Mouse (Mus musculus) cerebral cortex, adult 2 months (tissue): ENCODE results near the gene Tbc1d22a.

Experiments used
- WGBS: fragments of 180-500 bp; shearing (Covaris S2); methylation state at CpG from one replicate; pipeline ENCODE4 v1.1.7; 2018; 5-methylcytosine and 5-hydroxymethylcytosine counted together

The Tbc1d22a gene

GRCm38 (mm10) chr15:86279059-86279974, 65.1 kb downstream of the Tbc1d22a start:
- 46% methylated on average over 14 of the region's 14 CpGs for WGBS

- 65% methylated on average over 4 of the region's 4 CpGs for WGBS
Observed at GRCm38 (mm10) chr15:86280137-86280536, 65.9 kb downstream of the Tbc1d22a start.

GRCm38 (mm10) chr15:86283238-86283637, 69.0 kb downstream of the Tbc1d22a start:
- 87% methylated on average over 1 of the region's 1 CpGs for WGBS

DNA sequence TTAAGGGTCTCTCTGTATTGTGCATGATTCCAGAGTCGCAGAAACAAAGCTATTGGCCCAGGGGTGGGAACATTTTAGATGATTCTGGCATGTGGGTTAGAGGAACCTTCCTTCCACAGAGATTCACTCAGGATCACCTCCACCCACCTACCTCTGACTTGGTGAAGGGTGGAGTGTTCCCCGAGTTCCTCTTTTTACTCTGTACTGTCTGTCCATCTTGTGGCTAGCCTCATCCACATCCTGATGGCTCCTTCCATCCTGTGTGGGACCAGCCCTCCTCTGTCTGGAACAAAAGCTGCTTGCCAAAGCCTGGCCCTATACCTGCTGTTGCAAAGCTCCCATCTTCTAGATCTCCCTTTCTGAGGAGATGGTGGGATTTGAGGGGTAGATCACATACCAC, 71.0 kb downstream of the Tbc1d22a start:
- WGBS, result 80% methylated on average over 2 of the region's 2 CpGs

DNA sequence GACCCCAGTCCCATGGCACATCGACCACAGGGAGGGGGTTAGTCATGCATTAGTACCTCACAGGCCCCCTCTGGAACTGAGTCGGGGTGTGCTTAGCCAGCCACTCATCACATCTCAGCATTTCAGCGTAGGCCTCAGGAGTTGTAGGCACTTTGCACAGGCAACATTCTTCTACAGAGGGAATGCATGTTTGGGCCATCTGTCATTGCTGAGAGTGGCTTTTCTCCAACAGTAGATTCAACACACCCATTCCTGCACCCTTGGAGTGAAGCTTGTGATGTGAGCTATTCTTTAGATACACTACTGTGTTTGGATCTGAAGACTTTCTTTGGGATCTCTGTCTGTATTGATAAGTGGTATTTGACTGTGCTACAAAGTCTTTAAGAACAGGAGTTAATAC, 75.8 kb downstream of the Tbc1d22a start:
- WGBS, result 56% methylated on average over 3 of the region's 3 CpGs

DNA sequence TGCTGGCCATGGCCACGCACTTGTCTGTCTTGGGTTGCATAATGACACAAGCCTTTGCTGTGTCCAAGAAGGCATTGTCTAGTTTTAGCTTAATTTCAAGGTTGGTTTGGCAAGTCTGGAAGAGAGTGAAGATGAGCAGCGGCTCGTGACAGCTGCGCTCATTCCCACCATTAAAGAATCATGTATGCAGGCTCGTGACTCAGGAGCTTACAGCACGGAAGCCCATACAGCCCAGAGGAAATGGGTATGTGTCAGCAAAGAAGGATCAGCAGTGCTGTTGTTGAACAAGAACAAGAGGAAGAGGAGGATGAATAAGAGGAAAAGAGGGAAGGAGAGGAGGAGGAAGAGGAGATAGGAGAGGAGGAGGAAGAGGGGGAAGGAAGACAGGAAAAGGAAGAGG, 78.0 kb downstream of the Tbc1d22a start:
- 89% methylated on average over 6 of the region's 6 CpGs for WGBS

DNA sequence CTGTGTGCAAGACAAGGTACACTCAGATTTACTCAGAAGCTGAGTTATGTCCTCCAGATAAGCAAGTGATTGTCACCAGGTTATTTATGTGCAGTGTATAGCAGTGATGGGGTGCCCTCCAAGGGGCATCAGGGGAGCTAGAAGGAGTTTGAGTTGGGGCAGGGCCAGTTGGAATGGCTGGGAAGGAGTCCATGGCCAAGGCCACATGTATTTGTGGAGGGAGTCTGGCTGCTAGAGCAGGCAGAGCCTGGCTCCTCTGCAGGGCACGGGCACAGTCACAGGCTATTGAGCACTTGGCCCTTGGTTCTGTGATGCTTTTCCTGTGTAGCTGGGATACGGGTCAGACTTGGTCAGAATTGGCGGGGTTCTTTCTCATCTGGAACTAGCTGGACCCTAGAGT, 80.2 kb downstream of the Tbc1d22a start:
- WGBS, result 85% methylated on average over 3 of the region's 3 CpGs

GRCm38 (mm10) chr15:86295722-86296288, 81.5 kb downstream of the Tbc1d22a start:
- WGBS, result 82% methylated on average over 4 of the region's 4 CpGs

DNA sequence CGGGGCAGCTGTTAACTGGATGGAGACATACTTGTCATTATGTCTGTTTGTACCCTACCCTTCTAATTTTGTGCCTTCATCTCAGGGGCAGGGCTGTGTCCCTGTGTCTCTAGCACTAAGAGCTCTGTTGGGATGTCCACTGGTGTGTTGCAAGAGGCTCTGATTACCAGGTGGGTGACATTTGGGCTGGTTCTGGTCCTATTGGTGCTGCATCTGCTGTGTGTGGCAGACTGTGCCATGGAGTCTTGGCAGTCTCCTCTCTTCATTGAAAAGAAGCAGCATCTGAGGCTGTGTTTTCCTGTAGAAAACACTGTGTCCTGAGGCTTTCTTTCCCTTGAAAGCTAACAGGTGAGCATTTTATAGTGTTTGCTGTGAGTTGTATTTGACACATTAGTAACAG, 83.0 kb downstream of the Tbc1d22a start:
- 97% methylated on average over 1 of the region's 1 CpGs for WGBS

GRCm38 (mm10) chr15:86303876-86304275, 89.6 kb downstream of the Tbc1d22a start:
- WGBS, result 85% methylated on average over 1 of the region's 1 CpGs

DNA sequence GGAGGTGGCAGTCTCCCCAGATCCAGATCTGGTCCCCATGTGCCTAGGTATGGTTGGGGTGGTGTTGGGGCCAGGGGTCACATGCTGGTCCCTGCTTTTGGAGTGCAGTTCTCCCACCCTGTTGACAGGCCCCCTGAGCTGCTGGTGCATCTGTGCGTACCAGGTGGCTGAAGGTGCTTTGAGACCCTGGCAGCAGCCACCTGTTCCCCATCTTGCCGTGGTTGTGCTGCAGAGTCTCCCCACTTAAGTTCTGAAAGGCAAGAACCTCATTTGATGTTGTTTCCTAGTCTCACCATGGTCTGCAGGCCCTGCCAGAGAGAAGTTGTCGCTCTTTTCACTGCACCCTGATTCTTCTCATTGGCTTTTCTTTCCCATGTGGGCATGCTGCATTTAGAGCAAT, 90.6 kb downstream of the Tbc1d22a start:
- 93% methylated on average over 3 of the region's 3 CpGs for WGBS

GRCm38 (mm10) chr15:86305290-86305689, 91.0 kb downstream of the Tbc1d22a start:
- 85% methylated on average over 3 of the region's 3 CpGs for WGBS

DNA sequence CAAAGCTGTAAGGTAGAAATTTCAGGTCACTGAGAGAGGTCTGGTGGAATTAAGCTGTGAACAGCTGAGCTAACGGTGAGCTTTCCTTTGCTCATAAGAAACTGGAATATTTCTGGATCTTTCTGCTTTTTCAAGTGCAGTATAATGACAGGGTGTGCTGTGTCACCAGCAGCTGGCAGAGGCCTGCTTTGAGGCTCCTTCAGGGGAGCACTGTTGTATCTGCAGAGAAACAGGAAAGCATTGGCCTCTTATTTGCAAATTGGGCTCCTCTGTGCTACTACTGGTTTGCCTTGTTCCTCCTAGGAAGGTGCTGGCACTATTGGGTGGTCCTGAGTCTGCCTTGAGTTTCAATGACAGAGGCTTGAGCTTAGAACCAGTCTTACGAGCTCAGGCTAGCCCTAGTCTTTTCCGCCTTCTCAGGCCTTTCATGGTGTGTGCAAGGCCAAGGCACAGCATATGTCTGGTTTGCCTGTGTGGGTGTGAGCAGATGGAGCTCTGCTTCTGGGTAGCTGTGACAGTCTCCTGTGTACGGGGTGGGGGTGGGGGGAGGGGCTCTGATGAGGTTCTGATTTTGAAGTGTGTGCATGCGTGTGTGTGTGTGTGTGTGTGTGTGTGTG, 95.1 kb downstream of the Tbc1d22a start:
- 49% methylated on average over 5 of the region's 5 CpGs for WGBS

DNA sequence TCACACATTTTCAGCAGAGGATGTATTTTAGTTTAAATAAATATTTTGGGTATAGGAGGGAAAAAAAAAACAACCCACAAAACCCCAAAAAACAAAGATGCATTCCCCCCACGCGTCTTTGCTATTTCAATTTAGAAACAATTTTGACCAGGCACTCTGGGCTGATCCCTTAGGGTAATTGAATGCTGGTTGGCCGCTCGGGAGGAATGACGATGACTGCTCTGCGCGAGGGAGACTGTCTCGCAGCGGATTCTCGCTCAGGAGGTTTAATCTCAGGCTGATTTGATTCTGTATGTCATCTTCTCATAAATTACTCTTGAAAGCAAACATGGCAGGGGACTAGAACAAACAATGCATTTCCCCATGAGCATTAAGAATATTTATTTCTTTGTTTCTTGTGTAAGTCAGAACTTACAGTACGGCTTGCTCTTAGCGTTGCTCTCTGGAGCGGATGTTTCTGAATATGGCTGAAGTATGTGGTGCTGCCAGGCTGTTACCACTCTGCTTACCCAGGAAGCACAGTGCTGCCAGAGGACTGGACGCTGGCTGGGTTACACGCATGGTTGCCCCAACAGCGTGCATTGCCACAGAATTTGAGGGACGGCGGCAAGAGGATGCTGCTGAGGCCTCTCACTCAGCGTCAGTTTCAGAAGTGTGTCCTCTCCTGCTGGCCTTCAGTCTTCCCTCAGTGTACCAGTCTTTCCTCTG, 106.7 kb downstream of the Tbc1d22a start:
- WGBS, result 94% methylated on average over 19 of the region's 19 CpGs

GRCm38 (mm10) chr15:86326341-86326740, 112.1 kb downstream of the Tbc1d22a start:
- 96% methylated on average over 4 of the region's 4 CpGs for WGBS

- 91% methylated on average over 7 of the region's 7 CpGs for WGBS
Observed at GRCm38 (mm10) chr15:86329911-86330310, 115.7 kb downstream of the Tbc1d22a start.

DNA sequence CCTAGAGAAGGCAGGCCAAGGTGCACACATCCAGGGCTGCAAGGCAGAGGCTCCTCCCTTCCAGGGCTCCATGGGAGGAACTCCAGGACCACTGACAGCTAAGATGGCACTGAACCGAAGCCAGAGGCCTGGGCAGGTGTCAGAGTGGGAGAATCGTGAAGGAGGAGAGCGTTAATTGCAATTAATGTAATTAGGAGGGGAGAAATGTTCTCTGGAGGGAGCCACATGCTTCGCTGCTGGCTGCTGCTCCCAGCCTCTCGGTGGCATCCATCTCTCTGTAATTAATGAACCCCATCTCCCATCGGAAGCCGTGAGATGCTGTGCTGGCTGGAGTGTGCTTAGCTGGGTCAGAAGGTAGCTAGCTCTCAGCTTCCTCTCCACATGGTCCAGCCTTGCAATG, 116.2 kb downstream of the Tbc1d22a start:
- WGBS, result 73% methylated on average over 7 of the region's 7 CpGs

GRCm38 (mm10) chr15:86331501-86332245, 117.4 kb downstream of the Tbc1d22a start:
- WGBS, result 80% methylated on average over 8 of the region's 8 CpGs

DNA sequence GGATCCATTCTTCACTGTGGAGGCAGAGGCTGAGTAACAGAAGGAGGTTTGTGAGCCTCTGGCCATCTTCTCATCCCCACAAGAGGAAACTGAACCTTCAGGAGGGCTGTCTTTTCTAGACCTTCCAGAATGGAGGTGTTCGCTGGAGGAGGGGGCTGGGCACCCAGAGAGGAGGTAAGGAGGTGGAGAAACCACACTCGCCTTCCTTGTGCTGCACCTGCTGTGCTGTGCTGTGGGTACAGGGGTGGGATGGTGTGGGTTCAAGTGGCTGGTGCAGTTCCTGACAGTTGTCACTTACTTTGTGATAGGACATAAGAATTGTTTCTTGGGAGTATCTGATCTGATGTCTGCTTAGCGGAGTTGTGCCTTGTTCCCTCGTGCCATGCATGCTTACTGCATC, 118.9 kb downstream of the Tbc1d22a start:
- WGBS, result 90% methylated on average over 4 of the region's 4 CpGs

DNA sequence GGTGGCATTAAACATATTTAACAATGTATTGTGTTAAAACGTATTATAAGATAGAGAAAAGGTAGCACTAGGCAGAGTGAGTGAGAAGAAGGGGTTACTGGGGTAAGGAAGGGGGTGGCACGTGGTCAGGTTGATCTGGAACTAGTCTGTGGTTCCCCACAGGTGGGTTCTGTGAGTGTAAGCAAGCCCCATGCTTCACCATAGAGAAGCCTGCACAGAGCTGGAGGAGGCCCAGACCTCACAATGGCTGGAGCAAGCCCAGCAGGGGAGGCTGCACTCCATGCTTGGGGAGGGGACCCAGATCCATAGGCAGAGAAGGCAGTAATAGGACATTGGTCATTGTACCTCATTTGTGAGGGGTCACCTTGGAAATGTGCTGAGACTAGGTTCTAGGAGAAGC, 119.3 kb downstream of the Tbc1d22a start:
- 96% methylated on average over 2 of the region's 2 CpGs for WGBS

DNA sequence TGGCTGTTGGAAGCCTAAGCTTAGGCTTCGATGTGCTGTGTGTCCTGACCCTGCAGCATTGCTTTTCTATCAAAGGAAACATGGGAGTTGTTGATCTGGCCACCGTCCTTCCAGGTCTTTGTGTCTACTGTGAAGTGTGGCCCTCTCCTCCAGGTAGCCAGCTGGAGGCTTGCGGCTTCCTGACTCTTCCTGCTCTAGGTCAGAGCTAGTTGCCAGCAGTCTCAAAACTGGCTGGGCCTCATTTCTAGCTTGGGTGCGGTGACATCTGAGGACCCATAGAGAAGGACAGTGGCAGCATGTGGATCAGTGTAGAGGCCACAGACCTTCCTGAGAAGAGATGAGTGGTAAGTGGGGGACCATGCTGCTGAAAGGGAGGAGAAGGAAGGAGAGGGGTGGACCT, 120.0 kb downstream of the Tbc1d22a start:
- WGBS, result 94% methylated on average over 4 of the region's 4 CpGs
